Mouse (Mus musculus): ENCODE results near the gene Casp9.

The Casp9 gene

GRCm38 (mm10) chr4:141818861-141819260, 25.4 kb downstream of the Casp9 start:
- DNase-seq, result no peak

- no peak for DNase-seq
These were observed 25.9 kb downstream of the Casp9 start for GRCm38 (mm10) chr4:141819316-141819715.

GRCm38 (mm10) chr4:141821178-141821577, 27.8 kb downstream of the Casp9 start:
- DNase-seq, result no peak

DNA sequence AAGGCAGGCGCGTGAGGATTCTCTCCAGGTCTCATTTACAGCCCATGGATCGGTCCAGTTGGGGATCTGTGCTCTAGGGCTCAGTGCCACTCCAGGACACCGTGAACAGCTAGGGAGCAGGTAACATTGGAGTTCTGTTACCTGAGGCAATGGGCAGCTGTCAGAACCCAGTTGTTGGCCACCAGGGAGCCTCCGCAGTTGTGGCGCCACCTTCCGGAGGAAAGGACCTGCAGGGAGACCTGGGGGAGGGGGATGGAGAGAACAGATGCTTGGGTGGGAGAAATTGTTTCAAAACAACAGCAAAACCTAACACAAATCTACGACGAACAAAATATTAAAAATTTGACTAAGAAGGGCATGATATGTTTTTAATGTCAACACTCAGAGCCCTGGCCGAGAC, 28.7 kb downstream of the Casp9 start:
- no peak for DNase-seq

GRCm38 (mm10) chr4:141822979-141823378, 29.6 kb downstream of the Casp9 start:
- no peak for DNase-seq

DNA sequence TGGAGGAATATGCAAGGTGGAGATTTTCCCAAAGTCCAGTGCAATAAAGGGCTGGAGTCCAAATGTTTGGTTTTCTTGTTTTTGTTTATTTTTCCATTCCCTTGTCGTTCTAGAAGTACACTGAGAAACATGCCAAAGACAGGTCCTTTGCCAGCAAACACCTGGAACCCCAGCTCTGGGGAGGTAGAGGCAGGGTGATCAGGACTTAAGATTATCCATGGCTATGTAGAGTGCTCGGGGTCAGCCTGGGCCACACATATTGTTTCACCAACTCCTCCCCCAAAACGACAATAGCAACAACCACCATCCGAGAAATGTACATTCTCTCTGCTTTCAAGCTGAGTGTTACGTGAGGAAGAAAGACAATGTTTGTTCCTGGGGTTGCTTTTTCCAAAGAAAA, 32.6 kb downstream of the Casp9 start, which contains the start of gene Cela2a:
Gene Cela2a (minus strand): TSS at position 101 of the 400 bp plus-strand sequence.
- DNase-seq, result no peak

GRCm38 (mm10) chr4:141827401-141827800, 34.0 kb downstream of the Casp9 start:
- DNase-seq, result no peak

GRCm38 (mm10) chr4:141828177-141828576, 34.8 kb downstream of the Casp9 start:
- peak in 1 of 2 experiments; percentile 9 for DNase-seq

DNA sequence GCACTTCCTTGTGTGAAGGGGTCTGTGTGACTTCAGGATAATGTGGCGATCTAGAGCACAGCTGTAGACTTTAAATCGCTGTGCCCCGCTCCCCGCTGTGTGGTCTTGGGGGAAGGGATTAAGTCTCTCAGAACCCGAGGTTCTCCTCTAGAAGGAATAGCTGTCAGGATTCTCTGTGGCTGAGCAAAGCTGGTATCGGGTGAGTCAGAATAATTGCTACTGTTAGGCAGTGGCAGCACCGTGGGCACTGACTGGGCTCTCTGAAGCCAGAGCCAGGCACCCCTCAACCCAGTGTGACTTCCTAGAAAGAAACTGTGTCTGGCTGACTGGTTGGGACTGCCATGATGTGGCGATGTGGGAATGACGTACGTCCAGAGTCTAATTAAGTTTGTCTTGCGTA, 37.0 kb downstream of the Casp9 start:
- no peak for DNase-seq

DNA sequence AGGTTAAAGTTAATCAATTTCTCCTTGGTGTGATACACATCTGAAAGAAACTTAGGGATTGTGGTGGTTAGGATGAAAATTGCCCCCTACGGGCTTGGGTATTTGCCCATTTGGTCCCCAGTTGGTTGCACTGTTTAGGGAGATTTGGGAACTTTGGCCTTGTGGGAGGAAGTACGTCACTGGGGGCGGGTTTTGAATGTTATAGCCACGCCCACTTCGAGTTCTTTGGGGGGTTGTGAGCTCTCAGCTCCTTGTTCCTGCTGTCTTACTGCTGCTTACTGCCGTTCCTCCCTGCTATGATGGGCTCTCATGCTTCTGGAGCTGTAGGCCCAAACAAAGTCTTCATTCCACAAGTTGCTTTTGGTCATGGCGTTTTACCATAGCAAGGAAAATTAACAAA, 37.9 kb downstream of the Casp9 start:
- DNase-seq, result no peak

DNA sequence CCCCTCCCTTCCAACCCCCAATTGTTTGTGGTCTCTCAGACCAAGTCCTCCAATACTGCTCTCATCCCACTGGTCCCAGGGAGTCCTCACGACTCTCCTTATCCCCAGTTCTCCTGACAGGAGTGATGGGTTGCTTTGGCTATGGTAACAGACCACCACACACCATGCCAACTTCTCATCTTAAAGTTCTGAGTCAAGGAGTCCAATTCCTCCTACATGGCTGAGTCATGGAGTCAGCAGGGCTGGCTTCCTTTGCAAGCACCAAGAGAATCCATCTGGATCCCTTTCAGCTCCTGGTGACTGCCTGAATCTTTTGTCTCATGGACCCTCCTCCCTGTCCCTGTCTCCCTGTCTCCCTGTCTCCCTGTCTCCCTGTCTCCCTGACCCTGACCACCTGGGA, 40.5 kb downstream of the Casp9 start:
- no peak for DNase-seq

GRCm38 (mm10) chr4:141834536-141835095, 41.2 kb downstream of the Casp9 start:
- no peak for DNase-seq

DNA sequence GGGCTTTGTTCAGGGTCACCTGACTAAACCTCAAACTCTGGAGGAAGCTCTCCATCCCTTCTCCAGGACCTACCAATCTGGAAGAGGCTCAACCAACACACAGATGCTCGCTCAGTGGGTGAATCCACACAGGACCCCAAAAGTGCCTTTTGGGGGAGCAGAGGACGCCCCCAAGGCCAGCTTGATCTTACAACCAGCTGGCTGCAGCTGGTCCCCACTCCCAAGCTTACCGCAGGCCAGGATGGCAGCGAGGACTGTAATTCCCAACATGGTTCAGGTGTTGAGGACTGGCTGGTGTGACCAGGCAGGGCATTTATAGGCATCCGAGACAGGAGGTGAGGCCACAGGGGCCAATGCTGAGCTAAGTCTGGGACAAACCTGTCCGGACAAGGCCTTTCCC, 52.6 kb downstream of the Casp9 start, which contains the start of gene Ctrc:
Gene Ctrc (minus strand): TSS at position 361 of the 400 bp plus-strand sequence.
- no peak for DNase-seq

DNA sequence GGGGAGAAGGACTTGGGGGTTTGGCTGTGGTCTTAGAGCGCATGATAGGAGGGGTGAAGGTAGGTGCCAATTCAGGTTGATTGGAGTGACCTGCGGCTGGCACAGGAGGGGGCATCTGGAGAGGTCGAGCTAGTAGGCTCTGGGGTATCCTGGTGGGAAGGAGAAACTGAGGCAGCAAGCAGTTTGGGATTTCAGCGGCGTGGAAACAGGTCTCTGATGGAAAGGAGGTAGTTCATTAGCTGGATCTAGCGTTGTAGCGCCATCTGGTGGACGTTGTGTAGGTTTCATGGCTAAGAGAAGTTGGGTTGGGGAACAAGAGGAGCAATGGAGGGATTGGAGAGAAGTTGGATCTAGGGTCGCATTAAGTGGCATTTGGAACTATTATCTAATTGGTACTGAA, 60.0 kb downstream of the Casp9 start:
- DNase-seq, result peak; percentile 61 to 74

DNA sequence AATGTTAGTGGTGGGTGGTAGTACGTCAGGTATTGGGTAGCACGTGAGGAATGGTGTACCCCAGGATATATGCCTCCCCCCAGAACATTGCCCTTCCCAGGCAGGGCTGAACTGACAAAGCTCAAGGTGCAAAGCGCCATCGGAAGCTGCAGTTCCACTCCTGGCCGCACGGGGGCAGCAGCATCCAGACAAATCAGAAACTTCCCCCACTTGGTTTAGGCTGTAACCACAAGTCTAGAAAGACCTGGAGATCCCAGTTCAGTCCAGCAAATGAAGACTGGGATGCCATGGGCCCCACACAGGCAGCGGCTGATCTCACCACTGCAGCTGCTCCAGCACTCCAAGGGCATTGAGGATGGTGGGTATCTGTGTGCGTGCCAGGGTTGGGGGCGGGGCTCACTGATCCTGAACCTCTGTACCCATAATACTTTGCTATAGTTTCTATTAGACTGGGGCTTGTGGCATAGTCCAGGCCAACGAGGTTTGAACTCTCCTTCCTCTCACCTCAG, 64.1 kb downstream of the Casp9 start:
- peak; percentile 73 to 87 for DNase-seq

DNA sequence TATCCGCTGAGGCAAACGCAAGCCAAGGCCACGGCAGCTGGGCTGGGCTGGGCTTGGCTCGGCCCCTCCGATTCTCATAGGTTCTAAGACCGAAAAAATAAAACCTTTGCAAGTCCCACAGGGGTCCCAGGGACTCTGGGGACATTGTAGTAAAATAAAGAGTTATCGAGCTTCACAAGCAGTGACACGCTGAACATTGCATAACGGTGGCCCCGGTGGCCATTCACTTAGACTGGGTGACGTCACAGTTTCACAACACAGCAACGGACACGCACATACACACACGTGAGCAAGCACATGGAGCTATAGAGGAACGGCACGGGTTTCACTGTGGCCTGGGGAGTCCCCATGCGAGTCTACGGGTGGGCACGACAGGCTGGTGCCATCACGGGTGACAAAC, 65.1 kb downstream of the Casp9 start:
- DNase-seq, result no peak

DNA sequence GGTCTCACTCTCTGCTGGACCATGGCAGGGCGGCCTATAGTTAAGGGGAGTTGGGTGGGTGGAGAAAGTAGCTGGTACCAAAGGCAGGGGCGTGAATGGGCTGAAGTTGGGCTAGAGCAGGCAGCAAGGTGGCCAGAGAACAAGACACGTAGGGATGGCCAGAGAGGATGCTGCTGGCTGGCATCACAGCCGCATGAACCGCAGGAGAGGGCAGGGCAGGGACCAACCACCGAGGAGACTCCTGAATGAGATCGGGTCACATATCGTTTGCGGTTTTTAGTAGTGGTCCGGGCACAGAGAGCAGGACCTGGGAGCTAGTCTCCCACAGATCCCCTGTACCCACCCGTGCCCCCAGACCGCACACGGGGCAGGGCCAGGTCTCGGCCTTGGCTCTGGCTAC, 65.9 kb downstream of the Casp9 start:
- DNase-seq, result no peak

GRCm38 (mm10) chr4:141860246-141860841, 66.9 kb downstream of the Casp9 start:
- peak in 1 of 2 experiments; percentile 29 for DNase-seq

DNA sequence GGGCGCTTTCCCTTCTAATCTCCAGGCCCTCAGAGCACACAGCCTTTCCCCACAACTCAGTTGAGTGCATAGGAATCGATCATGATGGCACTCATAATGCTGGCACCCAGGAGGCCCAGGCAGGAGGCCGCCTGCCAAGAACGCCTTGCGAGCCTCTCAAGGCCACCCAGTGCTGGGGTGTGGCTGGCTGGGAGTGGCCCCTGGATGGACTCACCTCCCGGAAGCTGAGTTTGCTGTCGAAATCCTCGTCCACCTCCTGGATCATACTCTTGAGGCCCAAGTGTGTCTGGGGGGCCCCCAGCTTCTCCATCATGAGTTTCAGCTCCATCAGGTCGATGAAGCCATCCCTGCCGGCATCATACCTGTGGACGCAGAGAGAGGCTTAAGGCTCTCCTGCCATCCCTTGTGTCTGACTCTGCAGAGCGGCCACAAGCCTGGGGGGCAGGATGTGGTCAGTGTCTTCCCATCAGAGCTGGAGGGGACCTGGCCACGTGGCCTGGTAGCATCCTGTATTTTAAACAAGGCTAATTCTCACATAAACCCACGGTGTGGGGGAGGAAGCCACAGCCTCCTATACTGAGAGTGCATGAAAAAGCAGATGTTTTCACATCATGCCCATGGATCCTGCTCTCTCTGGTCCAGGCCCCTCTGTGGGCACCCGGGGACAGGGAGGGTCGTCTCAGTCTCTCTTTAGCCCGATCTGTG, 68.3 kb downstream of the Casp9 start:
- DNase-seq, result no peak

GRCm38 (mm10) chr4:141862867-141863266, 69.5 kb downstream of the Casp9 start:
- DNase-seq, result no peak

- DNase-seq, result no peak
These were observed 70.4 kb downstream of the Casp9 start for GRCm38 (mm10) chr4:141863726-141864280.

DNA sequence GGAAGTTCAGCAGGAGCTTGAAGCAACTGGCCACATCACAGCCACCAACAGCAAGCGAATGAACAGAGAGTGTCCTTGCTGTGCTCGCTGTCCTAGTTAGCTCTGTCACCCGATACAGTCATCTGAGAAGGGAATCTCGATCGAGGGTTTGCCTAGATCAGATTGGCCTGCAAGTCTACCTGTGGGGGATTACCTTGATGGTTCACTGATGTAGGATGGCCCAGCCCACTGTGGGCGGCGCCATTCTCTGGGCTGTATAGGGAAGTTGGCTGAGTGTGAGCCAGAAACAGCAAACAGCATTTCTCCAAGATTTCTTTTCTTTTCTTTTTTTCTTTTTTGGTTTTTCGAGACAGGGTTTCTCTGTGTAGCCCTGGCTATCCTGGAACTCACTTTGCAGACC, 71.1 kb downstream of the Casp9 start:
- DNase-seq, result no peak

DNA sequence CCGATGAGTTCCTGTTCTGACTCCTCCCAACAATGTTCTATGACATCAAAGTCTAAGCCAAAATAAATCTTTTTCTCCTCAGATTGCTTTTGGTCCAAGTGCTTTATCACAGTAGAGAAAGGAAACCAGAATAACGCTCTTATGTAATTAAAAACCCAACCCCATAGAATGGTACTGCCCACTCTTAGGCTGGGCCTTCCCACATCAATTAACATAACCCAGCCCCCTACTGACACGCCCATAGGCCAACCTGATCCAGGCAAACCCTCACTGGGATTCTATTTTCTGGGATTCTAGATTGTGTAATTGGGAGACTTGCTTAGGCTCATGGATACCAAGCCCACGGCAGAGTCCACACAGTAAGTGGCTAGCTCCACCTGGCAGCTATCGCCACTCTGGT, 71.6 kb downstream of the Casp9 start:
- DNase-seq, result no peak
